Mouse (Mus musculus) kidney, embryonic 14.5 days (tissue): ENCODE measurements at regions not wholly inside any gene's neighbourhood (a gene's known extent, or its start where the extent isn't known, plus 50 kb on each side); places are given as distances from the start of the nearest gene placed in this dataset.

ENCODE experiments used
- ATAC-seq: fragments of 200-750 bp; cut with Nextera tagmentation; 2 replicates; pipeline ENCODE4 v1.8.0; 2017; ENCODE audit warnings: moderate number of reproducible peaks, mild to moderate bottlenecking, moderate TSS enrichment, moderate library complexity; ENCODE audit not compliant: low FRiP score, low TSS enrichment
- H3K27ac ChIP-seq: fragments of 300-500 bp; sonication (generic); 2 replicates; pipeline ENCODE4 v1.5.1; 2014; ENCODE audit warnings: low read depth, mild to moderate bottlenecking, low read length, moderate library complexity, mixed read lengths
- H3K27me3 ChIP-seq: fragments of 300-500 bp; sonication (generic); 2 replicates; pipeline ENCODE4 v1.6.1; 2014; ENCODE audit warnings: mild to moderate bottlenecking, low read length; ENCODE audit not compliant: control insufficient read depth, insufficient read depth
- H3K36me3 ChIP-seq: fragments of 300-500 bp; sonication (generic); 2 replicates; pipeline ENCODE4 v1.6.1; 2014; ENCODE audit warnings: low read length, mixed read lengths; ENCODE audit not compliant: control insufficient read depth, insufficient read depth
- H3K4me1 ChIP-seq: fragments of 300-500 bp; sonication (generic); 2 replicates; pipeline ENCODE4 v1.6.1; 2014; ENCODE audit warnings: low read length, mixed read lengths; ENCODE audit not compliant: control insufficient read depth, insufficient read depth
- H3K4me2 ChIP-seq: fragments of 300-500 bp; sonication (generic); replicated peaks from 2 replicates; pipeline ENCODE4 v1.6.1; 2014; ENCODE audit warnings: low read depth, mild to moderate bottlenecking, low read length
- H3K4me3 ChIP-seq: fragments of 300-500 bp; sonication (generic); 2 replicates; pipeline ENCODE4 v1.5.1; 2014; ENCODE audit warnings: mild to moderate bottlenecking, low read length
- H3K9ac ChIP-seq: fragments of 300-500 bp; sonication (generic); 2 replicates; pipeline ENCODE4 v1.6.1; 2014; ENCODE audit warnings: low read depth, mild to moderate bottlenecking, low read length, moderate library complexity
- H3K9me3 ChIP-seq: fragments of 300-500 bp; sonication (generic); 2 replicates; pipeline ENCODE4 v1.6.1; 2016; ENCODE audit warnings: low read length; ENCODE audit not compliant: control insufficient read depth
- WGBS: fragments of 180-500 bp; shearing (Covaris S2); extraction: QIAGEN DNeasy Blood & Tissue Kit; methylation state at CpG from one replicate; pipeline ENCODE4 v1.1.7; 2014; 5-methylcytosine and 5-hydroxymethylcytosine counted together

DNA sequence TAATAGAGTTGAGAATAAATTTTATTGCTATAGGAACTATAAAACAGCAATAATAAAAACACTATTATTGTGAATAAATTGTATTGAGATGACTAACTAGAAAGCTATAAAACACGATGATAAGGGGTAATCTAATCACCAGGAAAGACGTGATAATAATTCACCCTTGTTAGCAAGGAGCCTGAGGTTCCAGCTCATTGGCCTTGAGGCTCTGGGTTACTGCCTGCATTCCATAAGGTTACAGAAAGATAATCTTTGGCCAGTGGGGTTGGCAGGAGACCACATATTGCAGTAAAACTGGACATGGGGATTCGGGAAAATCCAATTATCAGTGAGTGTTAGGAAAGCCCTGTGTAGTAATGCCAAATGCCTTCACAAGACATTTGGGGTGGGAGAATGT, 134.1 kb upstream of the 4933402D24Rik start:
- Histone ChIP-seq H3K36me3 (no peaks in the 10 kb centered on the region), H3K27me3 (no peaks in the 10 kb centered on the region), H3K27ac (no peak overlapping the region), H3K9me3 (no peaks in the 10 kb centered on the region), H3K4me3 (no peak overlapping the region), H3K4me1 (0 out of 2 replicates have a peak, but pooled peaks cover 4% of the 10 kb centered on the region), H3K9ac (no peak overlapping the region), H3K4me2 (no peak overlapping the region)
- ATAC-seq = peak; percentile 55; the same call in 1 of the 2 replicates
- WGBS = 9% methylated on average over 3 of the region's 3 CpGs

DNA sequence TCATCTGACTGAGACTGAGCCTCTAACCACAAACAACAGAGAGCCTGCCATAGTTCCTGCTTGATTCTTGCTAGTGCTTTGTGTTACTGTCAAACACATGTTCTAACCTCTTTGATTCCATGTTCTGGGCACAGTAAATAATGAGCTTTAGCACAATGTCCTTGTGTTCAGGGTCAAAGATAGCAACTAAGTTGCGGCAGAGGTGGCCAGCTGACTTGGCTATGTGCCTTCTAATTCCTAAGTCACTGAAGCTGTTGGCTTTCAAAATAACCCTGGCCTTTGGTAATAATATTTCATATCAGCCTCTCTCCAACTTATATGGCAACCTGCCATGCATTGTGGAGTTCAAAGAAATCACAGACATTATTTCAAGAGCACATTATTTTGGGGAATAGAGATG, 133.3 kb upstream of the 4933402D24Rik start:
- Histone ChIP-seq H3K27ac (no peak overlapping the region), H3K4me2 (no peak overlapping the region), H3K9ac (no peak overlapping the region), H3K36me3 (no peaks in the 10 kb centered on the region), H3K9me3 (no peaks in the 10 kb centered on the region), H3K4me1 (0 out of 2 replicates have a peak, but pooled peaks cover 4% of the 10 kb centered on the region), H3K27me3 (no peaks in the 10 kb centered on the region), H3K4me3 (no peak overlapping the region)
- WGBS = 45% methylated on average over 1 of the region's 1 CpGs
- ATAC-seq = no peak

DNA sequence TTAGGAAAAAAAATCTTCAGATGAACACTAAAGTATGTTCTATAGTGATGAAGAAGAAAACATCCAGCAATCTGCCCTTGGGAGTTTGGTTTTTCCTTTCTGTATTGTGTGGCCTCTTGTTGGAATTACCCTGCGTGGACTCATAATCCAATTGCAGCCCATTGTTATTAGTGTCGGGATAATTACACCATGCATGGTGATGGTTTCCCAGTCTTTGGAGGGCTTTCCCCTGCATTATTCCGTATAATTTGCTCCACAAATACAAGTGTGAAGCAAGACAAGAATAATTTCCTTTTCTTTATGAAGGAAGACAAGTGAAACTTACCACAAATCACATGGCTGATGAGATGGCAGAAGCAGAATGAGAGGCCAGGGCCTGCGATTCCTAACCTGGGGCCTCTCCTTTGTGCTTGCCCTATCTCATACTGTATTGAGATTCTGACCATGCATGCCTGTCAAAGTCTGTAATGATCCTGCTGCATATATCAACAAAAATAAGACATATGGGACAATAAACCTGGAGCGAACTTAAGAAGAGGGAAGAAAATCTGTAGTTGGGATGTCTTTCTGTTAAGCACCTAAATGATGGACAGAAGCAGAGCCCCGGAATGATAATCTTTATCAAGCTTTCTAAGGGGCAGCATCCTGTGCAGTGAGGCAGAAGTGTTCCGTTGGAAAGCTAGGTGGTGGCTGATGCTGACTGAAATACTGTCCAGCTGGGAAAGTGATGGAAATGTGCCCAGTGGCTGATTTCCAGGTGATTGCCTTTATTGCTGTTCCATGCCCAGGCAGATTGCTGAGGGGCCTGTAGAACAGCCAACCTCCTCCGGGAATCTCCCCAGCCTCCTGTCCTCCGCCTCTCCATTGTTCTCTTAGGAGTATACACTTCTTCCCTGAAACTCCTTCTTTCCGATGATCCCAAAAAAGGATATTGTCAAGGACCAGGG, 130.8 kb upstream of the 4933402D24Rik start:
- H3K36me3 ChIP-seq = no peaks in the 10 kb centered on the region
- H3K27me3 ChIP-seq = no peaks in the 10 kb centered on the region
- H3K4me1 ChIP-seq = 0 out of 2 replicates have a peak, but pooled peaks cover 4% of the 10 kb centered on the region
- H3K9me3 ChIP-seq = no peaks in the 10 kb centered on the region
- H3K4me3 ChIP-seq = no peak overlapping the region
- H3K9ac ChIP-seq = no peak overlapping the region
- no peak overlapping the region for H3K27ac ChIP-seq
- H3K4me2 ChIP-seq = no peak overlapping the region
- no peak for ATAC-seq
- 77% methylated on average over 10 of the region's 10 CpGs for WGBS

DNA sequence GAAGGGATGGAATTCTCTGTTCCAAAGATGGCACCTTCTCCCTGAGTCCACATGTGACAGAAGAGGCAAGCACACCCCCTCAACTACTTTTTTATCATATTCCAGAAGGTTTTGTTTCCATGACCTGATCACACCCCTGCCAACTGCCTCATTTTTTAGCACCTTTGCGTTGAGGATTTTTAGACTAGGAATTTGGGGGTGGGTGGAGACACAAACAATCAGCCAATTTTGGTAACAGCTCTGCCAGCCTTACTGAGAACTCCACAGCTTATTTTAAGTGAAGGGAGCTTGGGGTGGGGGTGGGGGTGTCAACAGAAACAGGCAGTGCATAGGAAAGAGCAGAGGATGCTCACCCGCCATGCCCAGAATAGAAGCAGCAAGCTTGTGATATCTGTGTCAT, 129.7 kb upstream of the 4933402D24Rik start:
- Histone ChIP-seq H3K4me2 (no peak overlapping the region), H3K27me3 (no peaks in the 10 kb centered on the region), H3K9ac (no peak overlapping the region), H3K36me3 (no peaks in the 10 kb centered on the region), H3K4me1 (0 out of 2 replicates have a peak, but pooled peaks cover 3% of the 10 kb centered on the region), H3K27ac (no peak overlapping the region), H3K9me3 (no peaks in the 10 kb centered on the region), H3K4me3 (no peak overlapping the region)
- 83% methylated on average over 2 of the region's 2 CpGs for WGBS
- ATAC-seq = no peak

DNA sequence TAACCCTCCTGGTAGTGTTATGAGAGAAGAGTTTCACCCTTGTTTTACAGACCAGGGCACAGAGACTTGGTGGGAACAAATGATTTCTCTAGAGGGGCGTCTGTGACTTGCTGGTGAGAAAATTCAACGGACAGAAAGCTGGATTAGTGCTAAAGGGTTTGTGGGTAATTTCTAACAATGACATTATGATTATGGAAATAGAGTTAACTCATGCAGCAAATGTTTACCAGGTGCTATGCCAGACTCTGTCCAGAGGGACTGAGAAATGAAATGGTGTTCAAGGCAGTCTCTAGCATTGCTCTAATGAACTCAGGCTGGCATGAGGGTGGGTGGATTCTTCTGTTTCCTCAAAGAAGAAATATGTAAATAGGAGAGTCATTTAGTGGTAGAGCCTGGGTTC, 128.5 kb upstream of the 4933402D24Rik start:
- no peaks in the 10 kb centered on the region for H3K27me3 ChIP-seq
- no peaks in the 10 kb centered on the region for H3K4me1 ChIP-seq
- H3K4me2 ChIP-seq = no peak overlapping the region
- no peak overlapping the region for H3K4me3 ChIP-seq
- H3K27ac ChIP-seq = no peak overlapping the region
- H3K36me3 ChIP-seq = no peaks in the 10 kb centered on the region
- no peaks in the 10 kb centered on the region for H3K9me3 ChIP-seq
- no peak overlapping the region for H3K9ac ChIP-seq
- ATAC-seq = no peak
- WGBS = 74% methylated on average over 2 of the region's 2 CpGs

DNA sequence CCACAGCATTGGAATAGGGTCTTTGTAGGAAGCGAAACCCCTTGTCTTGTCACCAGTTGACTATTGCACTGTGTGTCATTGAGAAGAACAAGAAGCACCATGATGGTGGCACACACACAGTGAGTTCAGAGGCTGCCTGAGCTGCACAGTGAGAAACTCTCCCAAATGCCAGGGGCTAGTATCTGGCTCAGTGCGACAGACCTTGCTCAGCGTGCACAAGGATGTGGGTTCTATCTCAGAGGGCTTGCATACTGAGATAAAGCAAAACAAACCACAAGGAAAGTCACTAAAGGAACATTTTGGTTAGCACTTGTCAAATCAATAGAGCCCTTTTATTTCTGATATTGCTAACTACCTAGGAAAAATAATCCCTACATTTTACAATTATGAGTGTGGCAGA, 110.5 kb upstream of the 4933402D24Rik start:
- WGBS = 79% methylated on average over 3 of the region's 3 CpGs
- no peak overlapping the region for H3K9ac ChIP-seq

DNA sequence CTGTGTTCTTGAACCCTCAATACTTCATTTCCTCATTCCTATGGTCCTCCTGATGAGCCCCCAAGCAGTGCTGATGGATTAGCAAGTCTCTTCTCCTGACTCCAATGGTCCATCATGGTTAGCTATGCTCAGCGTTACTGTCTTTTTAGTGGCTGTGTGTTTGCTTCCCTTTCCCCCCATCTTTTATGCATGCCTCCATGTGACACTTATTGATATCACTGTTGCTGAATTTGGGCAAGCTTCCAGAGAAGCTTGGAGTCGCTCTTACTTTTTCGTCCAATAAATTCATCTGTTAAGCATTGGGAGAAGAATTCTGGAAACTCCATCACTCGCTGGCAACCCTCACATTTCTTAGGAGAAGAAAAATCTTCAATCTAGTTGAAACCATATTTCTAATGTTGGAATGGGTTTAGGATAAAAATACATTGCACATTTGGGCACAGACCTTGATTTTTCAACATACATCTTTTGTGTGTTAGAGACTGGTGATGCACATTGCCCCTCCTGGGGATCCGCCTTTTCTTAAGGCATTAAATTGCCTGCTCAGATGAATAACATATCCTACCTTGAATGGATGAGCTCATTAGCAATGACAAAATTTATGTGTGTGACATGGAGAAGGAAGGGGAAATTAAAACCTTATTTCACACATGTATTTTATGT, 107.7 kb upstream of the 4933402D24Rik start:
- H3K27ac ChIP-seq = no peak overlapping the region
- no peaks in the 10 kb centered on the region for H3K9me3 ChIP-seq
- no peaks in the 10 kb centered on the region for H3K4me1 ChIP-seq
- H3K9ac ChIP-seq = no peak overlapping the region
- H3K4me3 ChIP-seq = no peak overlapping the region
- H3K27me3 ChIP-seq = no peaks in the 10 kb centered on the region
- no peak for ATAC-seq
- no peak overlapping the region for H3K4me2 ChIP-seq
- 77% methylated on average over 5 of the region's 5 CpGs for WGBS
- no peaks in the 10 kb centered on the region for H3K36me3 ChIP-seq

More for the DNA sequence above, 110.5 kb upstream of the 4933402D24Rik start:
- Histone ChIP-seq H3K27ac (no peak overlapping the region), H3K27me3 (no peaks in the 10 kb centered on the region), H3K9me3 (no peaks in the 10 kb centered on the region), H3K4me2 (no peak overlapping the region), H3K4me3 (no peak overlapping the region), H3K4me1 (no peaks in the 10 kb centered on the region), H3K36me3 (no peaks in the 10 kb centered on the region)
- ATAC-seq = no peak

DNA sequence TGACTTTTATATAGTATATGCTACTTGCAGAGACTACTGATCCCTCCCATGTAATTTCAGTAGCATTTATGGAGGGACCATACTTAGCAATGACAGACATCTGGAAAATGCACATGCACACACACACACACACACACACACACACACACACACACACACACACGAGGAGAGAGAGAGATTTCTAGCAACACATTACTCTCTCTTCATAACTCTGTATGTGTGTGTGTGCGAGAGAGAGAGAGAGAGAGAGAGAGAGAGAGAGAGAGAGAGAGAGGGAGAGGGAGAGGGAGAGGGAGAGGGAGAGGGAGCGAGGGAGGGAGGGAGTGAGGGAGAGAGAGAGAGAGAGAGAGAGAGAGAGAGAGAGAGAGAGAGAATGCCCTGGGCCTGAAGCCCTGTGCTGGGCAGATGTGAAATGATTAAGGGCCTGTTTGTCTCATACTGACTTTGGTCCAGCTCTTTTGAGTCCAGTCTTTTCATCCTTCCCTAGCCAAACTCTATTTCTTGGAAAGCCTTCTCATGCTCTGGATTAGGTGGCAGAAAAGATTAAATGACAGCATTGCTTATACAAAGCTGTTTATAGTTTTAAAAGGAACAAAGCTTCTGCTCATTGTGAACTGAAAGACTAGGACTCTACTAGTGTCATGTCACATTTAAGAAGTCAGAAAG, 106.4 kb upstream of the 4933402D24Rik start:
- Histone ChIP-seq H3K36me3 (no peaks in the 10 kb centered on the region), H3K4me2 (no peak overlapping the region), H3K9me3 (no peaks in the 10 kb centered on the region), H3K4me1 (no peaks in the 10 kb centered on the region), H3K27me3 (no peaks in the 10 kb centered on the region), H3K4me3 (no peak overlapping the region), H3K9ac (no peak overlapping the region), H3K27ac (no peak overlapping the region)
- WGBS = 75% methylated on average over 3 of the region's 3 CpGs
- ATAC-seq = no peak
